Mouse (Mus musculus) ES-E14 (cell line): ENCODE data around the gene Trim9.

Experiments
- CHD2 ChIP-seq: IDR thresholded peaks from 2 replicates; pipeline ENCODE4 v1.6.1; 2014; ENCODE audit warnings: mild to moderate bottlenecking, low read depth, low read length, inconsistent platforms
- MAFK ChIP-seq: IDR thresholded peaks from 2 replicates; pipeline ENCODE4 v1.6.1; 2014; ENCODE audit warnings: mild to moderate bottlenecking, low read depth, low read length, inconsistent platforms; ENCODE audit not compliant: insufficient read depth
- ZNF384 ChIP-seq: IDR thresholded peaks from 2 replicates; pipeline ENCODE4 v1.6.1; 2012; ENCODE audit warnings: low read depth, low read length, inconsistent platforms

DNA sequence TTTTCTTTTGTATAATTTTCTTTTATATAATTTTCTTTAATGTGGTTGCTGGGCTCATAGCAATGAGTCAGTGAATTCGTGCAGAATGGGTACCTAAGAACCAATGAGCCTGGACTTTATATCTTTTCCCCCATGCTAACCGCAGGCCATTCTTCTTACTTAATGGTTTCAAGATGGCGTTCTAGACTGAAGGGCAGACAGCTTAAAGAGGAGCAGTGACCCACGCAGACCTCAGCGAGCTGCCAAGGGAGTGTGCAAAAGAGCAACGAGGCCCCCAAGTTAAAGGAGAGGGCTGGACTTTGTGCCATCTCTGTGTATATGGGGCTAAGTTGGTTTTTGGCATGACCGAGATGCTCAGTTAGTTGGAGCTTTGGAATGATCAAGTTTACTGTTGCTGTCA, 83.7 kb downstream of the Trim9 start:
- TF ChIP-seq MAFK (no peak), CHD2 (no peak), ZNF384 (no peak)
